Mouse (Mus musculus) heart, adult 2 months (tissue): ENCODE measurements around the gene Zfp622. TPM values are rescaled to one million over a fixed set of nuclear protein-coding genes. Genes with fewer than 3 reads are reported as not detected.
"Not testable (repeated sequence)": the region's sequence is repeated elsewhere in the genome, so short reads cannot be mapped to it uniquely, and the experiment has no call there.

Experiments
- DNase-seq, 2 experiments: peaks; one replicate each; pipeline ENCODE4 v3.0.0; 2021
- H3K27ac ChIP-seq: fragments of 200-600 bp; 2 replicates; pipeline ENCODE4 v1.8.1; 2022
- H3K27me3 ChIP-seq: fragments of 200-500 bp; 2 replicates; pipeline ENCODE4 v1.6.1; 2012; ENCODE audit warnings: mild to moderate bottlenecking, low read length, inconsistent platforms, mixed read lengths; ENCODE audit not compliant: control insufficient read depth, insufficient read depth
- H3K36me3 ChIP-seq: fragments of 200-500 bp; 2 replicates; pipeline ENCODE4 v1.6.1; 2012; ENCODE audit warnings: low read length, inconsistent platforms; ENCODE audit not compliant: control insufficient read depth, insufficient read depth
- H3K4me1 ChIP-seq: fragments of 200-500 bp; 2 replicates; pipeline ENCODE4 v1.6.1; 2011; ENCODE audit warnings: low read length; ENCODE audit not compliant: control insufficient read depth, insufficient read depth
- H3K4me3 ChIP-seq: fragments of 200-600 bp; 2 replicates; pipeline ENCODE4 v1.8.1; 2022
- H3K79me2 ChIP-seq: fragments of 200-500 bp; replicated peaks from 2 replicates; pipeline ENCODE4 v1.6.1; 2012; ENCODE audit warnings: mild to moderate bottlenecking, inconsistent platforms, low read length, moderate library complexity, mixed read lengths; ENCODE audit not compliant: control insufficient read depth, insufficient read depth
- H3K9ac ChIP-seq: fragments of 200-500 bp; 2 replicates; pipeline ENCODE4 v1.6.1; 2012; ENCODE audit warnings: low read depth, mild to moderate bottlenecking, control low read depth, inconsistent platforms, low read length, mixed read lengths
- CTCF ChIP-seq: fragments of 200-600 bp; IDR thresholded peaks from 2 replicates; pipeline ENCODE4 v1.8.1; 2022; ENCODE audit warnings: antibody characterized with exemption, mild to moderate bottlenecking, moderate library complexity
- EP300 ChIP-seq: fragments of 200-500 bp; IDR thresholded peaks from 2 replicates; pipeline ENCODE4 v1.6.1; 2011; ENCODE audit warnings: low read depth, low read length, control low read depth; ENCODE audit not compliant: insufficient read depth
- POLR2A ChIP-seq: fragments of 200-500 bp; IDR thresholded peaks from 2 replicates; pipeline ENCODE4 v1.6.1; 2011; ENCODE audit warnings: mild to moderate bottlenecking, low read depth, low read length, control low read depth; ENCODE audit not compliant: insufficient read depth
- WGBS: fragments of 180-500 bp; shearing (Covaris S2); methylation state at CpG from one replicate; pipeline ENCODE4 v1.1.7; 2018; 5-methylcytosine and 5-hydroxymethylcytosine counted together
- intact Hi-C: fragments of 180-260 bp; cut with DNase I; formaldehyde crosslinking; loops from one replicate; pipeline ENCODE4 v1.15.1; 2025
- polyA plus RNA-seq: library from polyadenylated mRNA; depleted of rRNA; stranded (reverse); fragments of >200 nt; gene quantifications from 2 replicates; pipeline ENCODE4 v1.2.3, GENCODE M21; 2012
- total RNA-seq, 2 experiments: library from RNA; stranded (reverse); gene quantifications; 2 replicates each; pipeline ENCODE4 v1.2.3; 2021

Zfp622 gene
- total and polyA plus RNA-seq, 3 experiments, result 8.3 to 25.4 (median 22.5) TPM

GRCm38 (mm10) chr15:25995521-25995920 lies 11.4 kb downstream of the Zfp622 start:
- WGBS, result 38% methylated on average over 2 of the region's 2 CpGs
- TF ChIP-seq POLR2A, result no peak
- no peak for TF ChIP-seq EP300
- peak; percentile 83 for TF ChIP-seq CTCF
- H3K36me3 ChIP-seq, result peaks cover 14% of the 10 kb centered on the region
- H3K27me3 ChIP-seq, result no peaks in the 10 kb centered on the region
- no peak overlapping the region for H3K4me3 ChIP-seq
- intact Hi-C loops, result loop anchor here (2.0 kb wide), 2 partner anchors 331 to 1193 kb away; no protein-coding TSS in a partner anchor
- no peak overlapping the region for H3K9ac ChIP-seq
- H3K27ac ChIP-seq, result no peak overlapping the region
- H3K79me2 ChIP-seq, result peaks cover 2% of the 10 kb centered on the region; the same call in 1 of the 2 replicates
- H3K4me1 ChIP-seq, result no peaks in the 10 kb centered on the region
- DNase-seq, result no peak

- H3K9ac ChIP-seq, H3K79me2 ChIP-seq, H3K4me1 ChIP-seq, H3K27me3 ChIP-seq, H3K4me3 ChIP-seq, H3K36me3 ChIP-seq, H3K27ac ChIP-seq, DNase-seq, intact Hi-C loops: not testable (repeated sequence)
- WGBS, result 92% methylated on average over 5 of the region's 5 CpGs
Observed at GRCm38 (mm10) chr15:25999545-25999944, 15.4 kb downstream of the Zfp622 start.

GRCm38 (mm10) chr15:26008621-26009020 lies 24.5 kb downstream of the Zfp622 start:
- H3K4me3 ChIP-seq, result no peak overlapping the region
- no peaks in the 10 kb centered on the region for H3K4me1 ChIP-seq
- no peaks in the 10 kb centered on the region for H3K79me2 ChIP-seq
- WGBS, result 74% methylated on average over 3 of the region's 3 CpGs
- H3K36me3 ChIP-seq, result no peaks in the 10 kb centered on the region
- no peak for DNase-seq
- no peak for TF ChIP-seq POLR2A
- no peak for TF ChIP-seq CTCF
- TF ChIP-seq EP300, result no peak
- H3K27me3 ChIP-seq, result no peaks in the 10 kb centered on the region
- no peak overlapping the region for H3K27ac ChIP-seq
- no peak overlapping the region for H3K9ac ChIP-seq
- intact Hi-C loops, result no loop called here

- Histone ChIP-seq H3K36me3 (no peaks in the 10 kb centered on the region), H3K4me1 (no peaks in the 10 kb centered on the region), H3K27me3 (no peaks in the 10 kb centered on the region), H3K4me3 (no peak overlapping the region), H3K79me2 (no peaks in the 10 kb centered on the region), H3K27ac (no peak overlapping the region), H3K9ac (no peak overlapping the region)
- TF ChIP-seq EP300 (no peak), CTCF (no peak), POLR2A (no peak)
- 74% methylated on average over 4 of the region's 4 CpGs for WGBS
- intact Hi-C loops, result no loop called here
- DNase-seq, result no peak
Observed at GRCm38 (mm10) chr15:26012891-26013290, 28.7 kb downstream of the Zfp622 start.

GRCm38 (mm10) chr15:26015979-26016665 lies 32.0 kb downstream of the Zfp622 start:
- 31% methylated on average over 14 of the region's 14 CpGs for WGBS
- Histone ChIP-seq H3K36me3 (no peaks in the 10 kb centered on the region), H3K9ac (no peak overlapping the region), H3K27ac (no peak overlapping the region), H3K4me1 (no peaks in the 10 kb centered on the region), H3K79me2 (no peaks in the 10 kb centered on the region), H3K4me3 (no peak overlapping the region), H3K27me3 (no peaks in the 10 kb centered on the region)
- intact Hi-C loops, result no loop called here
- DNase-seq, result peak; percentile 25 to 30
- TF ChIP-seq EP300 (no peak), CTCF (no peak), POLR2A (no peak)

GRCm38 (mm10) chr15:26021721-26022120 lies 37.6 kb downstream of the Zfp622 start:
- TF ChIP-seq EP300, result no peak
- no peak for TF ChIP-seq CTCF
- no peak for TF ChIP-seq POLR2A
- H3K36me3 ChIP-seq, result no peaks in the 10 kb centered on the region
- WGBS, result 87% methylated on average over 8 of the region's 8 CpGs
- no peaks in the 10 kb centered on the region for H3K4me1 ChIP-seq
- H3K9ac ChIP-seq, result no peak overlapping the region
- no peaks in the 10 kb centered on the region for H3K27me3 ChIP-seq
- no peaks in the 10 kb centered on the region for H3K79me2 ChIP-seq
- H3K27ac ChIP-seq, result no peak overlapping the region
- intact Hi-C loops, result no loop called here
- no peak for DNase-seq
- H3K4me3 ChIP-seq, result no peak overlapping the region
